Mouse (Mus musculus) cerebellum, postnatal 36 days (tissue): ENCODE data around the gene Krtap3-3.
"Not testable (repeated sequence)": the region's sequence is repeated elsewhere in the genome, so short reads cannot be mapped to it uniquely, and the experiment has no call there.

Experiments used
- DNase-seq, 2 experiments: peaks; one replicate each; pipeline ENCODE4 v3.0.0; 2021 to 2022; ENCODE audit warnings: mixed read lengths in 2 of 2

The Krtap3-3 gene

DNA sequence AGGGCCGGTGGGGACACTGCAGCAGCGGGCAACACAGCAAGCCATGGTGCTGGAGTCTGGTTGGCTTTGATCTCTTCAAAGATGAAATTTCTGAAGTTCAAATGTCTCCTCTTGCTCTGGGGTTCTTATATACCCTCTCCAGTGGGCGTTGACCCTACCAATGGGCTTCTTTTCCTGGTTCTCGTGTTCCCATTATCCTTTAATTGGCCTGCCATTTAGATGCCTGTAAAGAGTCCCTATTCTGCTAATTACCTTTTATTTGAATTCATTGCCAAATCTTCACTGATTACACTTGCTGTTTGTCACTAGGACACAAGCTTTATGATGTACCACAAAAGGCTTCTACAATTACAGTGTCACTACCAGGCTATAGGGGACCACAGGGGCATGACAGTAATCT, at the start of gene Krtap3-3:
Gene Krtap3-3, minus strand, starts transcription at position 101 of the 400 bp plus-strand sequence.
- DNase-seq = no peak

DNA sequence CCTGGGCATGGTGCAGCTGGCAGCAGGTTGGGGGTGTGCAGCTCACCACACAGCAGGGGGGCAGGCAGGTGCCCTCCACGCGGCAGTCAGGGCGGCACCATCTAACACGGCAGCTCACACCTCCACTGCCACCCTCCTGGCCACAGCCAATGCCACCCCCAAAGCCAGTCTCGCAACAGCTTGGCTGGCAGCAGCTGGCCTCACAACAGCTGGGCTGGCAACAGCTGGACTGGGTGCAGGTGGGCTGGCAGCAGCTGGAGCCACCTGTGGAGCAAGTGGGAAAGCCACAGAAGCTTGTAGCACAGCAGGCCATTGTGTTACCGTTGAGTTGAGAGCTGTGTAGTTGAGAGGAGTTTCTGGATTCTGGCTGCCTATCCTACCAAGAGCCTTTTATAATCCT, 47.1 kb upstream of the Krtap3-3 start, which contains the start of gene Krtap9-3:
Gene Krtap9-3, minus strand, starts transcription at position 364 of the 400 bp plus-strand sequence.
- not testable (repeated sequence) for DNase-seq

DNA sequence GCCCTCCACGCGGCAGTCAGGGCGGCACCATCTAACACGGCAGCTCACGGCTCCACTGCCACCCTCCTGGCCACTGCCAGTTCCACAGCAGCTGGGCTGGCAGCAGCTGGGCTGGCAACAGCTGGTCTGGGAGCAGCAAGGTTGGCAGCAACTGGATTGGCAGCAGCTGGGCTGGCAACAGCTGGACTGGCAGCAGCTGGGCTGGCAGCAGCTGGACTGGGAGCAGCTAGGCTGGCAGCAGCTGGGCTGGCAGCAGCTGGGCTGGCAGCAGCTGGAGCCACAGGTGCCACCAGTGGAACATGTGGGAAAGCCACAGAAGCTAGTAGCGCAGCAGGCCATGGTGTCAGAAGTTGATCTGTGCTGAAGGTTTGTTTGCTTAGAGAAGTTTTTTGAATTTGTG, 40.3 kb upstream of the Krtap3-3 start, which contains the start of gene Krtap1-3:
Gene Krtap1-3, minus strand, starts transcription at position 359 of the 400 bp plus-strand sequence.
- no peak for DNase-seq

DNA sequence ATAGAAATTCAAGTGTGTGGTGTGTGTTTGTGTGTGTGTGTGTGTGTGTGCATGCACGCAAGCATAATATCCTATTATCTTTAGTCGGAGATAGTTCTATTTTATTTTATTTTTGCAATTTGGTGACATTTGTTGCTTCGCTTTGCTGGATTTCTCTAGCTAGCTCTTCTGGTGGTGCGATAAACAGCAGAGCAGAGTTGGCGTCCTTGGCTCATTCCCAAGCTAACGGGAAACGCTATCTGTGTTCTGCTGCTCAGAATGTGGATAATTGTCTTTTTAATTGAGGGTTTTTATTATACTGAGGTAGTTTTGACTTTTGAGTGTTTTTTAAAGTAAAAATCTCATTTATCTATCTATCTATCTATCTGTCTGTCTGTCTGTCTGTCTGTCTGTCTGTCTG, 34.4 kb upstream of the Krtap3-3 start:
- no peak for DNase-seq

DNA sequence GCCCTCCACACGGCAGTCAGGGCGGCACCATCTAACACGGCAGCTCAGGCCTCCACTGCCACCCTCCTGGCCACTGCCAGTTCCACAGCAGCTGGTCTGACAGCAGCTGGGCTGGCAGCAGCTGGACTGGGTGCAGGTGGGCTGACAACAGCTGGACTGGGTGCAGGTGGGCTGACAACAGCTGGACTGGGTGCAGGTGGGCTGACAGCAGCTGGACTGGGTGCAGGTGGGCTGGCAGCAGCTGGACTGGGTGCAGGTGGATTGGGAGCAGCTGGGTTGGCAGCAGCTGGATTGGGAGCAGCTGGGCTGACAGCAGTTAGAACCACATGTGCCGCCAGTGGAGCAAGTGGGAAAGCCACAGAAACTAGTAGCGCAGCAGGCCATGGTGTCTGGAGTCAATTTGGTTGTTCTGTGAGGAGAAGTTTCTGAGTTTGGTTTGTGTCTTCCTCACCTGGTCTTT, 32.6 kb upstream of the Krtap3-3 start, which contains the start of gene Krtap1-4:
Gene Krtap1-4, minus strand, starts transcription at position 410 of the 460 bp plus-strand sequence.
- DNase-seq = no peak

DNA sequence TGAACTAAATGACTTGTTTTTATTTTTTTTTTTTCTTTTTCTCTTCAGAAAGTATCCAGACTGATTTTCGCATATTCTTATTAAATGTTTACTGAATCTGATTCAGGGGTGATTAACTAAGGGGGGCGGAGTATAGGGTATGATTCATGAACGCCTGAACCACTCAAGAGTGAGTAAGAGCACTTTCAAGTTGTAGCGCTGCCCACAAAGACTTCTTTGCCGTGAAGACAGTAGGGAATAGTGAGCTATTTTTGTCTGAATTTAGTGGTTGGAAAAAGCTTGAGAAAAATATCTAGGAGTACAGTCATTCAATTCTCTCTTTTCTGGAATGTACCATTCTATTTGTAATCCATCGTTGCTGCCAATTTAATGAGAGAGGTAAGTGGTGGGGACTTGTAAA, 30.9 kb upstream of the Krtap3-3 start:
- no peak for DNase-seq

DNA sequence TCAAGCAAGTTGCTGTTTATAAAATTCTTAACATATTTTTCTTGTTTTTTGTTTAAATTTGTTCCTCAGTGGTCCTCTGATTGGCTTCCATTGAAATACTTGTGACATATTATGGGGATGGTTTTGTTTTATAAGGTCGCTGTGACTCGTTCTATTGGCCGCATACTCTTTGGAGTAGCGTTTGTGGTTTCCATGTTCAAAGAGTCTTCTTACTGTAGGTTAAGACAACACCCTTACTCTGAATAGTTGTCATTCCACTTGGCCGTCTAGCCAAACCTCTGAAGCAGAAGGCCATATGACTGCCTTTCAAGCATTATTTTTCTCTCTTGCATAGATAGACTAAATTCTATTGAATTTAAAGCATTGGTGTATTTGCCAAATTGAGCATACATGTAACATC, 30.4 kb upstream of the Krtap3-3 start:
- no peak for DNase-seq

DNA sequence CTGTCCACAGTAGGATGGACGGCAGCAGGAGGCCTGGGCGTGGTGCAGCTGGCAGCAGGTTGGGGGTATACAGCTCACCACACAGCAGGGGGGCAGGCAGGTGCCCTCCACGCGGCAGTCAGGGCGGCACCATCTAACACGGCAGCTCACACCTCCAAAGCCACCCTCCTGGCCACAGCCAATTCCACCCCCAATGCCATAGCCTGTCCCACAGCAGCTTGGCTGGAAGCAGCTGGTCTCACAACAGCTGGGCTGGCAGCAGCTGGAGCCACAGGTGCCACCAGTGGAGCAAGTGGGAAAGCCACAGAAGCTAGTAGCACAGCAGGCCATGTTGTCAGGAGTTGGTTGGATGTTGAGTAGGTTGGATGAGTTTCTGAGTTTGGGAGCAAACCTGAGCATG, 30.0 kb upstream of the Krtap3-3 start, which contains the start of gene Krtap1-5:
Gene Krtap1-5, minus strand, starts transcription at position 381 of the 400 bp plus-strand sequence.
- no peak for DNase-seq

DNA sequence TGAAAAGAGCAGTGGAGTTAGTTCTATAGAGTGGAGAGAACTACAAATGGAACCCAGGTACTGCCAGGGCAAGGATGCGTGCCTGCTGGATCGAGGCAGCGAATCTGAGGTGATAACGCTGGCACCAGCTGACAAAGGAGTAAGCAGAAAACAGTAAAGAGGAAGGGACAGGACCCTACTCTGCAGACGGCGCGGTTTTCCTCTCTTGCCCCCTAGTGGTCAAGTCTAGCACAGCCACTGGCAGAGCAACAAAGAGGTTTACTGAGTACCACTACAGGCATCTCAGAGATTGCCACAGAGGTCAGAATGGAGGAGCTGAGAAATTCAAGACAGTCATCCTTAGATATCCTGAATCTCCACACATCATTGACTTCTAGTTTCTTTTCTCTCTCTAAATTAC, 23.4 kb upstream of the Krtap3-3 start:
- DNase-seq = peak; percentile 55 to 63

DNA sequence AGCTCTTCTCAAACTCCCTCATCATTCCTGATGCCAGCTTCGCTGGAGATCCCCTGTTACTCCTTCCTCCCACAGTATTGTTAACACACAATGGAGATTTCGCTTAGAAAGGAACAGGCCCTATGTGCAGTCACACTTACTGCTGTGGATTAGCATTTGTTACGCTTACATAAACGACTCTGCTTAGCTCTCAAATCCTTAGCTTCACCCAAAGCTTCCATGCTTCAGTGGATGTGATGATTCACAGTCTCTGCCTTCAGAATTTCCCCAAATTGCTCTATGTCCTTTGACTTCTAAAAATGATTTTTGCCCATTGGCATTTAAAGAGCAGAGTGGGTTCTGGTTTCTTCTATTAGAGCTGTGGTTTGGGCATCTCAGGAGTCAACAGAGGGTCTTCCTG, 22.5 kb upstream of the Krtap3-3 start:
- no peak for DNase-seq

DNA sequence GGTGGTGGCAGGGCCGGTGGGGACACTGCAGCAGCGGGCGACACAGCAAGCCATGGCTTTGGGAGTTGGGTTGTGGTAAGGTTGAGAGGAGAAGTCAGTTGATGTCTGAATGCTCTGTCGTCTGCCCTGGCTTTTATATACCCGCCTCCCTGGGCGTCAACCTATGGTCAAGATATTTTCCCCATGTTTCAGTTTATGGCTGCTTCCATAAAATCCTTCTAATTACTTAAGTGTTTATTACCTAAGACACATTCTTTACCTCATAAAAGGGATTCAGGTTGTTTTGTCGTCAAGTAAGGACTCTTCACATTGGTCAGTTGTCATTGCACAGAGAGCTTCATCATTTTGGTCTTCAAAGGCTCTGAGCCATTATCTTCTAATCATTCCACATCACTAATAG, 15.9 kb upstream of the Krtap3-3 start, which contains the start of gene Krtap3-1:
Gene Krtap3-1, minus strand, starts transcription at position 101 of the 400 bp plus-strand sequence.
- DNase-seq = no peak

DNA sequence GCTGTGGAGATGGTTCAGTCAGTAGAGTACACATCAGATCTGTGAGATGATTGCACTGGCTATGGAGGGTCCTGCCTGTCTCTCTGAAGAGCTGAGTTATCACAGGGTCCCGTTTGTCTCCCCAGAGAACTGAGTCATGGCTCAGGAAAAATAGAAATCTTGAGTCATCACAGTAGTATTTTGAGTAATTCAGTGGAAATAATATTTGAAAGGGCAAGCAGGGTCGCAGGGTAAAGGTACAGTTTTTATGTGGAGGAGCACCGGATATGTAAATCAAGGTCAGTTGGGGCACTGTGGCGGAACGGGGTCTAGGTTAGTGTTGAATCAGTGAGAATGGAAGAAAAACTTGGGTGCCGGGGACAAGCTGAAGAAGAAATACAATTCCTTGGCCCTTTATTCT, 11.9 kb upstream of the Krtap3-3 start:
- no peak for DNase-seq

DNA sequence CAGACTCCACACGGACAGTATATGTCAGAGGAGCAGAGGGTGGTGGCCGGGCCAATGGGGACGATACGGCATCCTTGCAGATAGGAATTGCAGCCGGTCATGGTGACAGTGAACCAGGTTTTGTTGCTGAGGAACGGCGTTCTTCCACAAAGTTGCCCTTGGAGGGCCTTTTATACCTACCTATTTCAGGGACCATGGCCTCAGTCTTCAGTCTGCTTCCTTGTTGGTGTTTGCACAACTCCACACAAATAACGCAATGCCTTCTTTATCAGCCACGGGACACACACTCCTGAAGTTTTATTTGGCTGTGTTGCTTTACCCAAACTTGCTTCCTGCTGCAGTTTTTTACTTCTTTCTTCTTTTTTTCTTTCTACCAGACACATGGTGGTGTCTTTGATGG, 8.7 kb upstream of the Krtap3-3 start, which contains the start of gene Gm11939:
Gene Gm11939, minus strand, starts transcription at position 101 of the 400 bp plus-strand sequence.
- DNase-seq = no peak

DNA sequence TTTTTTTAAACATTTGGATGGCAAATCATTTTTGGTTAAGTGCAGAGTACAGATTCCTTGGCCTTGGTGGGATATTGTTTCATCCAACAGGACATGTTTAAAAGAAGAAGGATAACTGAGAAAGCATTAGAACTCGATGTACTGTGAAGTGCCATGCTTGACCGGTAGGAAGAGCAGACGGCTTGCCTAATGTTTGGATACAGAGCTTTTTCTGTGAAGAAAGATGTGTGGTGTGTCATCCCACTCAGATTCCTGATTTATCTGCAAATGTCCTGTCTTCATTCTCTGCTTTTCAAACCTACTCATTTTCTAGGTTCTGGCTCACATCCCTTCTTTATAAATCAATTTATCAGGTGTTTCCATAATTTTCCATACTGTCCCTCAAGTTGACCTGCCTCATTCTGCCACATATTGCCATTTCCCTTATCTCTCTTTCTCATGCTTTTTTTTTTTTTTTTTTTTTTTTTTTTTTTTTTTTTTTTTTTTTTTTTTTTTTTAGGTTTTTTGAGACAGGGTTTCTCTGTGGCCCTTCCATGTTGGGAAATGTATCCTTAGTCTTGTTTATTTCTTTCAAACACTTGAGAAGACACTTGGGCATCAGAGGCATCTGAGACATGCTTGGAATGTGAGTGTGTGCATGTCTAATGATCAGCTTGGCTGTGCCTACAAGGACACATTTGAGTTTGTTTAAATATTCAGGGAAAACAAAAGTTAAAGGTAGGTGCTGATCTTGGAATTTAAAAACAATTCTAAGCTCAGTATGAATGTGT, 7.5 kb upstream of the Krtap3-3 start:
- no peak for DNase-seq

DNA sequence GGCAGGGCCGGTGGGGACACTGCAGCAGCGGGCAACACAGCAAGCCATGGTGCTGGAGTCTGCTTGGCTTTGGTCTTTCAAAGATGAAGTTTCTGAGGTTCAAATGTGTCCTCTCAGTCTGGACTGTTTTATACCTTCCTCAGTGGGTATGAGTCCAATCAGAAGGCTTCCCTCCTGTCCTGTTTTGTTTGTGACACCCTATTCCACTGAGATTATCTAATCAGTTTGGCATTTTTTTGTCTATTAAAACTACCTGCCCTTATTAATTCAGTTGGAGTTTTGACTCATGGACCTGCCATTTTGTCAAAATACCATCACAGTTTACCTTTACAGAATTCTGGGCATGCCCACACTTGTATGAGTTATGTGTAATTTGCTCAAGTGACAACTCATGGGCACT, 6.1 kb upstream of the Krtap3-3 start, which contains the start of gene Krtap3-2:
Gene Krtap3-2, minus strand, starts transcription at position 101 of the 400 bp plus-strand sequence.
- DNase-seq = no peak

DNA sequence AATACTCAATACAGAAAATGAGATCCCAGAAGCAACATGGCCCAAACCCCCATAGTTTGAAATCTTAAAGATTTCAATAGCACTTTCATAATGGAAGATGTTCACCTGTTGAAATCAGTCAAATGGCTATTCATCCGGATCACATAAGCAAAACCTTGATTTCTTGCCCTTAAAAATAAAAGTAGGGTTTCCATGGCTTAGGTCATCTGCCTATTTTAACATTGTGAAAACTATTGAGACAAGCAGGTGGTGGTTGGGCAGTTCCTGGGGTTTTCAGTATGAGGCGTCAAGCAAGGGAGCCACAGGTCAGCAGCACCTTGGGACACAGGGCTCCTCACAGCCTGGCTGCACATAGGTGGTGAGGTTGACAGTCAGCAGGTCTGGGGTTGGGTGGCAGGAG, 5.5 kb upstream of the Krtap3-3 start:
- no peak for DNase-seq

DNA sequence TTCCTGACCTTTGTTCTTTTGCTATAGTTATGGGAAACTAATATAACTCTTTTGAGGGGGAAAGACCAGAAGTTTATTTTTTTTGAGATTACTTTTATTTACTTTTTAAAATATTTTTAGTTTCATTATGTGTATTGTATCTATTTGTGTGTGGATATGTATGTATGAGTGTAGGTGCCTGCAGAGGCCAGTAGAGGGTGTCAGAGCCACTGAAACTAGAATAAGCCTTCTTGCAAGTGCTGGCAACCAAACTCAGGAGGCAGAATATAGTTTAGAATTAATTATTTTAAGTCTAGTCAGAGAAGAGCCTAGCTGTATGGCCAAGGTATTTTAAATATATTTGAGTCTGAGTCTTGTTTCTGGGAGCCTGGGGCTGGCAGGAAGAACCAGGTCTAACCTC, 2.8 kb downstream of the Krtap3-3 start:
- DNase-seq = no peak

DNA sequence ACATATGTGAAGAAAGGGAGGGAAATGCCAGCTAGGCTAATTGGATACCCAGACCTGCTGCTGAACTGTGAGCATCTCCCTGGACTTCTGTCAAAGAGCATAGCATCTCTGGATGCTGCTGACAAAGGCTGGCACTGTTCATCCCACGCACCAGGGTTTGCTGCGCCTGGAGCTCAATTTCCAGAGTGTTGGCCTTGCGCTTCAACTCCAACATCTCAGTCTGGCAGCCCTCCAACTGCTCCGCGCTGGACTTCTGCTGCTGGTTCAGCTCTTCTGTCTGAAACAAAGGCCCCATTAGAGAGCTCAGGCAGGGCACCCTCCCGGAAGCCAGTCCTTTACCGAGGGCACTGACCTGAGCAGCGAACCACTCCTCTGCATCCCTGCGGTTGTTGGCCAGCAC, 10.9 kb downstream of the Krtap3-3 start:
- peak; percentile 46 to 49 for DNase-seq

DNA sequence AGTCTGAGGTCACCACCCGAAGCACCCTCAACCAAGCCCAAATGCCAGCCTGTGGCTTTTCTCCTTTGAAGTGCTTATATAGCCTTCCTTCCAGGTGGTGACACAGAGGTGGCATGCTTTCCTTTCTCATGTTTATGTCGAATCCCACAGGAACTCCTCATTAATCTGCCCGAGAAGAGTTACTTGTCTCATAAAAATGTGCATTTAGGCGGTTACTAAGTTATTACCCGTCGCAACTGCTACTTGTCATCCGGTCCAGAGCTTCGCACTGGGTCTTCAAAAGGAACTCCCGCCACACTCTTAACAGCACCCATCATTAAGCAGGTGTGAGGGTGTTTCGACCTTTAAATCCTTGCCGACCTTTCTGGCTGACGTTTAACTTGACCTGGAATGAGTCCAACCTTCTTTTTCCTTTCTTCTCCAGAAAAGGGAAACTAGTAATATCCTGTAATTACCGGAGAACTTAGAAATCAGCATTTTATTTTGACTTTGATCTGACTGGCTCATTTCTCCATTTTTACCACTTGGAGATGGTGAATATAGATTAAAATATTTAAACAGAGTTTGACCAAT, 29.3 kb downstream of the Krtap3-3 start, which contains the start of gene Krt39:
Gene Krt39, minus strand, starts transcription at position 51 of the 573 bp plus-strand sequence.
- no peak for DNase-seq

DNA sequence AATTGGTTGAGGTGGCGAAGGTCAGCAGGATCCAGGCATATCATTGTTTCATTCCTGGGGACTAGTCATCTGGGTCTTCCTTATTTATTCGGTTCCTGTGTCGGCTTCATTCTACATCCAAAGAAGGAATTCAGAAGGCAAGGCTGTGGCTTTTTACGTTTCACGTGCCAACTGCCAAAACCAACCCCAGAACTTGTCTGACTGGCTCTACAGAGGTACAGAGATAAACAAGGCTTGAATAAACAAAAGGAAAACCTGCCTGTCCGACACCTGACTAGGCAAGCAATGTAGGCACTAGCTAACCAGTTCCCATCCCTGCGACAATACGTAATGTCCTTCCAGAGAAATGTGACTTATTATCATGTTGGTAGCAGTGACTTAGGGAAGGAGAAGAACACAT, 36.6 kb downstream of the Krtap3-3 start:
- no peak for DNase-seq
